Mouse (Mus musculus) lung, postnatal 0 days (tissue): ENCODE results near the gene Gm4969. TPM values are rescaled to one million over a fixed set of nuclear protein-coding genes. Genes with fewer than 3 reads are reported as not detected.

Experiments
- ATAC-seq: fragments of 200-750 bp; cut with Nextera tagmentation; 2 replicates; pipeline ENCODE4 v1.8.0; 2017; ENCODE audit warnings: moderate library complexity
- DNase-seq: peaks from one replicate; pipeline ENCODE4 v3.0.0-alpha.2; 2016; ENCODE audit warnings: low spot score
- H3K27ac ChIP-seq: fragments of 300-500 bp; sonication (generic); 2 replicates; pipeline ENCODE4 v1.5.1; 2014; ENCODE audit warnings: antibody characterized with exemption, mild to moderate bottlenecking, low read length, mixed read lengths
- H3K27me3 ChIP-seq: fragments of 300-500 bp; sonication (generic); replicated peaks from 2 replicates; pipeline ENCODE4 v1.6.1; 2014; ENCODE audit warnings: low read length, mixed read lengths; ENCODE audit not compliant: insufficient read depth
- H3K36me3 ChIP-seq: fragments of 300-500 bp; sonication (generic); 2 replicates; pipeline ENCODE4 v1.6.1; 2014; ENCODE audit warnings: low read length, mixed read lengths; ENCODE audit not compliant: insufficient read depth
- H3K4me1 ChIP-seq: fragments of 300-500 bp; sonication (generic); 2 replicates; pipeline ENCODE4 v1.6.1; 2014; ENCODE audit warnings: antibody characterized with exemption, low read depth, low read length, mixed read lengths; ENCODE audit not compliant: insufficient read depth
- H3K4me2 ChIP-seq: fragments of 300-500 bp; sonication (generic); replicated peaks from 2 replicates; pipeline ENCODE4 v1.6.1; 2014; ENCODE audit warnings: low read depth, mild to moderate bottlenecking, low read length, moderate library complexity, mixed read lengths
- H3K4me3 ChIP-seq: fragments of 300-500 bp; sonication (generic); 2 replicates; pipeline ENCODE4 v1.5.1; 2014; ENCODE audit warnings: low read depth, low read length
- H3K9ac ChIP-seq: fragments of 300-500 bp; sonication (generic); replicated peaks from 2 replicates; pipeline ENCODE4 v1.6.1; 2014; ENCODE audit warnings: low read depth, mild to moderate bottlenecking
- H3K9me3 ChIP-seq: fragments of 300-500 bp; sonication (generic); 2 replicates; pipeline ENCODE4 v1.6.1; 2016; ENCODE audit warnings: low read length, mixed read lengths
- CTCF ChIP-seq: IDR thresholded peaks from 2 replicates; pipeline ENCODE4 v1.5.1; 2016; ENCODE audit warnings: antibody characterized with exemption, mild to moderate bottlenecking
- EP300 ChIP-seq: IDR thresholded peaks from 2 replicates; pipeline ENCODE4 v1.6.1; 2016; ENCODE audit warnings: antibody characterized with exemption, mild to moderate bottlenecking, control low read depth
- WGBS: fragments of 180-500 bp; shearing (Covaris S2); extraction: QIAGEN DNeasy Blood & Tissue Kit; methylation state at CpG from one replicate; pipeline ENCODE4 v1.1.7; 2014; 5-methylcytosine and 5-hydroxymethylcytosine counted together
- polyA plus RNA-seq: library from polyadenylated mRNA; unstranded; fragments of >200 nt; fragmentation: Nextera tagmentation; extraction: Ambion mirVana; gene quantifications from 2 replicates; pipeline ENCODE4 v1.2.1, GENCODE M21; 2015

The Gm4969 gene
- polyA plus RNA-seq, 1 experiment from 2014 or later = 0.20 TPM

DNA sequence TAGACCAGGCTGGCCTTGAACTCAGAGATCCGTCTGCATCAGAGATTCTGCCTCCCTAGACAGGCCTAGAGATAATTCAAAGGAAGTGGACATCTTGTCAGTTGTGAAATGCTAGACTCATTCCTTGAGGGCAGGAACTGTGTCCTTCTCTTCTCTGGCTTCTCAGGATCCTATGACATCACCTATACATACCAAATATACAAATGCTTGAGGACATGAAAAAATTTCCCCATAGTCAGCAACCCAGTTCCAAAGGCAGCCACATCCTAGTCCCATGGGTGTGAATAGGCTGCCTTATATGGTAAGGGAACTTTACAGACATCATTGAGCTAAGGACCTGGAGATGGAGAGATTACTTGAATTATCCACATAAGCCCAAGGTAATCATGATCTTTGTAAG, 8.6 kb downstream of the Gm4969 start:
- WGBS = 70% methylated on average over 1 of the region's 1 CpGs
- H3K4me2 ChIP-seq = no peak overlapping the region
- no peaks in the 10 kb centered on the region for H3K4me1 ChIP-seq
- no peaks in the 10 kb centered on the region for H3K36me3 ChIP-seq
- no peaks in the 10 kb centered on the region for H3K27me3 ChIP-seq
- H3K27ac ChIP-seq = no peak overlapping the region
- H3K4me3 ChIP-seq = no peak overlapping the region
- no peaks in the 10 kb centered on the region for H3K9me3 ChIP-seq
- DNase-seq (no peak), ATAC-seq (no peak)
- TF ChIP-seq CTCF (no peak), EP300 (no peak)
- no peak overlapping the region for H3K9ac ChIP-seq

- Histone ChIP-seq H3K27ac (no peak overlapping the region), H3K9ac (no peak overlapping the region), H3K4me3 (no peak overlapping the region), H3K9me3 (no peaks in the 10 kb centered on the region), H3K4me1 (no peaks in the 10 kb centered on the region), H3K27me3 (no peaks in the 10 kb centered on the region), H3K4me2 (no peak overlapping the region), H3K36me3 (no peaks in the 10 kb centered on the region)
- ATAC-seq (no peak), DNase-seq (no peak)
- TF ChIP-seq CTCF (no peak), EP300 (no peak)
- WGBS = 50% methylated on average over 3 of the region's 3 CpGs
Observed at GRCm38 (mm10) chr7:19107436-19107835, 10.7 kb downstream of the Gm4969 start.

DNA sequence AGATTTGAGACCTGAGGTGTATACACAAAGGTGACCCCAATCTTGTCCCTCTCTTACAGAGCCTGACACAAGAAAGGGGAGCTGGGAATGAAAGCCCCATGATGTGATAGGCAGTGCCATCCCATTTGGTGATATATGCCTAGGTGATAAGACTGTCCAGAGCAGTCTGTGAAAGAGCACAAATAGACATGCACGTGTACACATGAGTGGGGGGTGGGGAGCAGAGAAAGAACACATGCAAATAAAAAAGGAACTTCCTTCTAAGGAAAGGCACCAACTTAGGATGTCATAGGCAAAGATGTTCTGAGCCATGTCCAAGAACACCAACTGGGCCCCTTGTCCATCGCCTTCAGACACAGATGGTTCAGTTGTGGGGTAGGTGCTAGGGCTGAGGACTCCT, 13.7 kb downstream of the Gm4969 start:
- no peaks in the 10 kb centered on the region for H3K4me1 ChIP-seq
- no peak overlapping the region for H3K4me2 ChIP-seq
- no peaks in the 10 kb centered on the region for H3K9me3 ChIP-seq
- 74% methylated on average over 2 of the region's 2 CpGs for WGBS
- H3K27me3 ChIP-seq = no peaks in the 10 kb centered on the region
- DNase-seq (no peak), ATAC-seq (no peak)
- H3K9ac ChIP-seq = no peak overlapping the region
- no peaks in the 10 kb centered on the region for H3K36me3 ChIP-seq
- H3K27ac ChIP-seq = no peak overlapping the region
- no peak overlapping the region for H3K4me3 ChIP-seq
- TF ChIP-seq EP300 (no peak), CTCF (no peak)

DNA sequence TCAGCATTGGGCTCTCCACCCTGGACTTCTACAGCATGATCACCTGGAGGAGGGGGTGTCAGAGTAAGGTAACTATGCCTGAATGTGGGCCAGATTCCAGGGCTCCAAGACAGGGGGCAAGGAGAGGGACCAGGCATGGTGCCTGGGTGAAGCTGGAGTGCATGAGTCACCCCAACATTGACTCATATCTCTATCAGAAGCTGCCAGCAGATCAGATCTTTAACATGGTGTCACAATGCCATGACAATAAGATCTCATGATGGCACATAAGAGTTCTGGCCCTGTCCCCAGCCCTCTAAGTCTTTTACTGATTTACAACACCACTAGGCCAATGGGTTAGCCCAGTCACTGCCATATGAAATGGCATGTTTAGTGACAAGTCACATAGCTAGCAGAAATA, 14.4 kb downstream of the Gm4969 start:
- H3K36me3 ChIP-seq = no peaks in the 10 kb centered on the region
- H3K27ac ChIP-seq = no peak overlapping the region
- no peak overlapping the region for H3K4me3 ChIP-seq
- H3K9ac ChIP-seq = no peak overlapping the region
- H3K27me3 ChIP-seq = no peaks in the 10 kb centered on the region
- no peak overlapping the region for H3K4me2 ChIP-seq
- H3K4me1 ChIP-seq = no peaks in the 10 kb centered on the region
- no peaks in the 10 kb centered on the region for H3K9me3 ChIP-seq
- ATAC-seq (no peak), DNase-seq (no peak)
- TF ChIP-seq EP300 (no peak), CTCF (no peak)

DNA sequence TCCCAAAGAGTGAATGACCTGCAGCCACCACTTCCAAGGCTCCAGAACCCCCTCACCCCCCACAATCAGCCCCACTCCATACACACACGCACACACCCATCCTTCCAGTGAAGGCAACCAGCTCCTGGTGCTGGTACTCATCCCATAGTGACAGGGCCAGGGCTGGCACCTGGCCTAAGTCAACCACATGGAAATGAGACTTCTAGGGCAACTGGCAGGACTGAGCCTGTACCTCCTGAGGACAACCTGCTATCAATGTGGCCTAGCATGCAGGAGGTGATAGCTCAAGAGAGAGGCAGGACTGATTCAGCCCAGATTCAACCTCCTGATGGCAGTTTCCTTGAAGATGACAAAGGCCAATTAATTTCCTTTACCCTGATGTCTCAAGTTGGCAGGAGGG, 17.9 kb downstream of the Gm4969 start:
- Histone ChIP-seq H3K27ac (no peak overlapping the region), H3K4me2 (no peak overlapping the region), H3K4me1 (peaks cover 11% of the 10 kb centered on the region), H3K27me3 (no peaks in the 10 kb centered on the region), H3K9ac (no peak overlapping the region), H3K9me3 (no peaks in the 10 kb centered on the region), H3K36me3 (no peaks in the 10 kb centered on the region), H3K4me3 (no peak overlapping the region)
- DNase-seq (no peak), ATAC-seq (no peak)
- TF ChIP-seq CTCF (no peak), EP300 (no peak)
- WGBS = 67% methylated on average over 1 of the region's 1 CpGs

DNA sequence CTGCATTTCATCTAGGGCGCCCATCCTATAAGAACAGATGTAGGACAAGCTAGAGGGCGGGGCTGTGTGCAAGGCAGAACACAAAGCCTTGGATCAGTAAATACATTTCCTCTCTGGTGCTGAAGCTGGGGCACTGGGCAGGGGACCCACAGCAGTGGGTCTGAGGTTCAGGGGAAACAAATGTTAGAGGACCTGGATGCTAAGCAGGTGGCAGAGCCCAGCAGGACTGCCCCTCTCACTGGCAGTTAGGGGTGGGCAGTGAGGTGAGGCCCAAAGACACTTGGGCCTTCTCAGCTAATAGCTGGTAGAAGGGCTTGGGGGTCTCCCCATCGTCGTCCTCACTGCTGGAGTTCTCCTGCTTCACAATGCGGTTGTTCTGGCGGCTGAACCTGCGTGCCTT, 19.4 kb downstream of the Gm4969 start:
- WGBS = 68% methylated on average over 7 of the region's 7 CpGs

GRCm38 (mm10) chr7:19097863-19098262, 20.3 kb downstream of the Gm4969 start:
- Histone ChIP-seq H3K27ac (no peak overlapping the region), H3K9me3 (no peaks in the 10 kb centered on the region), H3K4me2 (no peak overlapping the region), H3K27me3 (no peaks in the 10 kb centered on the region), H3K36me3 (no peaks in the 10 kb centered on the region), H3K4me1 (peaks cover 12% of the 10 kb centered on the region), H3K4me3 (no peak overlapping the region), H3K9ac (no peak overlapping the region)
- ATAC-seq (no peak), DNase-seq (no peak)
- TF ChIP-seq EP300 = no peak
- no peak for TF ChIP-seq CTCF

More for the DNA sequence above, 19.4 kb downstream of the Gm4969 start:
- TF ChIP-seq CTCF (no peak), EP300 (no peak)
- no peaks in the 10 kb centered on the region for H3K36me3 ChIP-seq
- no peaks in the 10 kb centered on the region for H3K27me3 ChIP-seq
- H3K4me3 ChIP-seq = no peak overlapping the region
- no peaks in the 10 kb centered on the region for H3K9me3 ChIP-seq
- peaks cover 11% of the 10 kb centered on the region for H3K4me1 ChIP-seq
- DNase-seq (no peak), ATAC-seq (no peak)
- no peak overlapping the region for H3K9ac ChIP-seq
- H3K4me2 ChIP-seq = no peak overlapping the region
- H3K27ac ChIP-seq = no peak overlapping the region
